Mouse (Mus musculus) NIH3T3 (cell line): ENCODE measurements at regions not wholly inside any gene's neighbourhood (a gene's known extent, or its start where the extent isn't known, plus 50 kb on each side); places are given as distances from the start of the nearest gene placed in this dataset.

Experiments used
- DNase-seq: peaks from one replicate; pipeline ENCODE4 v3.0.0-alpha.2; 2012; ENCODE audit warnings: low read depth

DNA sequence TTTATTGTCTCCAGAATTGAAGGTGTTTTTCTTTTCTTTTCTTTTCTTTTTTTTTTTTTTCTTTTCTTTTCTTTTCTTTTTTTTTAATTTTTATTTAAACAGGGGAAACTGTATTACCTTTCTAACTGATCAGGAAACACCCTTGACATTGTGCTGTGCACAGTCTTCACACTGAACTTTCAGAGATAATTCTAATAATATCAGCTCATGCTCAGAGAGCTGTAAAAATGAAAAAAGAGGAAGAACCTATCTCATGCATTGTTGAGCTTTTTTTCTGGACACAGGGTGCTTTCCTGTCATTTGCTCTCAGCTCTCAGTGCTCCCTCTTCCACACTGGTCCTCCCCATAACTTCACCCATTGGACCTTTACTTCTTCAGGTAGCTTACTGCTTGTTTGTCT is 201.0 kb upstream of the Camk1g start:
- no peak for DNase-seq

DNA sequence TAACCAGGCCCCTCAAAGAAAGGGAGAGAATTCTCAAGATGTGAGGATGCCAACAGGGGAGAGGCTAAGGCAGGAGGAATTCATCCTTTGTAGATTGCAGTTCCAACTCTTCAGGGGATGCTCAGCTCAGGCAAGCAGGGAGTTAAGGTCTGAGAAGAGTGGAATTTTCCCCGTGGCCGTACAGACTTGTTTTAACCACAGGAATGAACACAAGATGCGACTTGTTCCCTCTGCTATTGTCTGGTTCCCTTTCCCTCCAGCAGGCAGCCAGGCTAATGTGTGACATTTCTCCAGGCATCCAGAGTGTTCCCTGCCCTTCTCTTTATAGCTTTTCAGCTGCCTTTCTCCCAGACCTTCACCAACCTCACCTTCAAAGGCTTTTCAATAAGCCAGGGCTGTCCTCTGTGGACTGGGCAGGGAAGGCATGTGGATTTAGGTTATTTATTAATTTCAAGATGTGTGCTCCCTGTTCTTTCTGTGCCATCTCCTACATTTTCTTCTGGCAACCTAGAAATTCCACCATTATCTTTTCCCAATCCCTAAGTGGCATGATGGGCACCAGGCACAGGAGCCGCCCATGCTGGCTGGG is 198.6 kb upstream of the Camk1g start:
- DNase-seq: peak; percentile 49

DNA sequence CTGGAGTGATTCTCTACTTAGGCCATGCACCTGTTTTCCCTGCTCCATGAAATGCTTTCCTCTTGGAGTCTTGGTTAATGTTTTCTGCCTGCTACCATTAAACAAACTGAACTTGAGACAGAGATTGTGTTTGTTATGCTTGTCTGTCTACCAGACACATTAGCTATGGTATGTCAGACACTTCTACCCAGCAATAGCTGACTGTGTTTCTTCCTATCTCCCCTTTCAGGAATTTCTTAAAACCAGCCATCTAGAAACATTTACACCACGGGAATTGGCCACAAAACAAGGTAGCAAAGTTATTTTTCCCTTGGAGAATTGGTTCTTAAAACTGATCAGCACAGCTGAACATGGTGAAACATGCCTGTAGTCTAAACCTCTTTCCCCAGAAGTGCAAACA is 197.1 kb upstream of the Camk1g start:
- DNase-seq: no peak

DNA sequence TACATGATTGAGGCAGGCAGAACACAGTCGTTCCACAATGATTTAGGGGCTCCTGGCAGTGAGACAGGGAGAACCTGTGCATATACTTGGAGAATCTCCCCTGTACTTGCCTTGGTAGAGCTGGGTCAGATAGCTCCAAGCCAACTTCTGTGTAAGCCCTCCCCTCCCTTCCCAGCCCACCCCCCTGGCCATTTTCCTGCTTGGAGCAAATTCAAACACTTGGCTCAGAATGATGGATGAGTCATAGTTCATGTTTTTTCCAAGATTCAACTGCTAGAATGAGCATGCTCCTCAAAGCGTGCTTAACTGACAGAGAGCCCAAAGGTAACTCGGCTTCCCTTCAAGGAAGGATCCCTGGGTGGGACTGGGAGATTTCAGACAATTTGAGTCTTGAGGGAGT is 194.1 kb upstream of the Camk1g start:
- DNase-seq: peak; percentile 87

DNA sequence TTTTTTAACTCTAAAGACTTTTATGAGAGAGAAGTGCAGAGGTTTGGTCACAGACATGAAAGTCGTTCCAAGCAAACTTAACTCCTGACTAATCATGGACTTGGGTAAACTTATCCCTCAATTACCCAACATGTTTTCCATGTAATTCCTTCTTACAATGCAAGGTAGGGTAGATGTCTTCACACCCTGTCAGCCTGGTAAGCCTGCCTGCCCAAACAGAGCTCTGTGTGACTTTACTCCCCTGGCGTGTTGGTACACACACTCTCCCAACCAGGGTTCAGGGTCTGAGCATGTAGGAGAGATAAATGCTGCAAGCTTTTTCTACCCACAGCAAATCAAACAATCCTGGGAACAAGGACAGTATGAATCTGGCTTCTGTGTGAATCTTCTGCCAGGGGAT is 192.1 kb upstream of the Camk1g start:
- DNase-seq: no peak

DNA sequence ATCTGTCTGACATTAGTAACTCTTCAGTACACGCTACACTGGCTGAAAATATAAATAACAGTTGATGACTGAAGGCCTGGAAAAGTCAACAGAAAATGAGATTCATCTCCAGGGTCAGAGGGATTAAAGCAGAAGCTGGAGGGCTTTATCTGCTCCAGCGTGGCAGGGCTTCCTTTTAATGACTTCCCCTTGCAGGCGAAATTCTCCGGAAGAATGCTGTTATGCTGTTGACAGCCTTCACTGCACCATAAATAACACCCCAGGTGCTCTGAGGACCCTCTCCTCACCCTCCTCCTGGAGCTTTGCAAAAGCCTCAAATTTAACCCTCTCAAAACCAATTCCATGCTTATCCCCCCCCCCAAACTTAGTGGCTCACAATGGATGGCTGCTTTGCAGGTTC is 188.0 kb upstream of the Camk1g start:
- DNase-seq: no peak

DNA sequence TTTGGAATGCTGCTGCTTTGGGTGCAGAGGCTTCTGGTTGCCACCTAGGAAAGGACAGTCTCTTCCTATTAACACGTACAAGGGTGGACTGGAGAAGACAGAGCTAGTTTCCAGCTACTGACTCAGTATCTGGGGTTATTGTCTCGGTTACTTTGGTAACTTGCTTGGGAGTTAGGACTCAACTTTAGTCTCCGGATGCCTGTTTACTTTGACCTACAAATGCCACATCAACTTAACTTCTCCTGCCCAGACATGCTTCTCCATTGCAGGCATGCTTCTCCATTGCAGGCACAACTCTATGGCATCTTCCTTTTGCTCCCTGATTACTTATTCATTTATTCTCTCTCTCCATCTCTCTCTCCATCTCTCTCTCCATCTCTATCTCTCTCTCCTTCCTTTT is 184.6 kb upstream of the Camk1g start:
- no peak for DNase-seq

DNA sequence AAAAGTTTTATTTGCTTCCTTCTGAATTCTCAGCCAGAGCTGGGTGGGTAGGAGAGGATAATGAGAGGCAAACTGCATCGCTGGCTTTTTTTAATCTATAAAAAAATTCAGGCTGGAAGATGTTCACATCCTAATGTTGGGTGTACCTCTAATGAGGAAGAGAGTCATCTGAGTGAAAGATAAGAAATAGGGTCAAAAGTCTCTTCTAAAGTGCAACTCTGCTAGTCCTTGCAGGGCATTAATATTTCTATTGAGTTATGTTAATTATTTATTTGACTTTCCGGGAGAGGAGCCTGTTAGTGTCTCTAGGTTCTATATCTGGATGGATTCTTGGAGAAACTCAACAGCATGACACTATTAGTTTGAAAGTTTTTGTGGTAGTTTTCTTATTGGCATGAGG is 182.2 kb upstream of the Camk1g start:
- DNase-seq: no peak

DNA sequence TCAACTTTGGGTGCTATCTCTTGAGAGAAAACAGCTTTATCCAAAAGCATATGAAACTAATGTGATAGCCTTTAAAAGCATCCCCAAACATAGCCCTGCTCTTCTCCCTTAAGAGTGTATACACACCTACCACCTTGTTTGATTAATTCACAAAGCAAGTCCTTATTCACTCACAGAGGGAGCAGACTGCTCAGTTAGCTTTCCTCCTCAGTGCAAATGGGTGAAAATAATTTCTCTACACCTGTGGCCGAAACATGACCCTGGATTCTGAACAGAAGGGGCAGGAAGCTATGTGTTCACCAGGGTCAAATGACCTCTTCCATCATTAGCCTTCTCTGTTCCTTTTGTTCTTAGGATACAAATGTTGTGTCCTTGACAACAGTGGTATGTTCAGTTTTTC is 181.2 kb upstream of the Camk1g start:
- no peak for DNase-seq

DNA sequence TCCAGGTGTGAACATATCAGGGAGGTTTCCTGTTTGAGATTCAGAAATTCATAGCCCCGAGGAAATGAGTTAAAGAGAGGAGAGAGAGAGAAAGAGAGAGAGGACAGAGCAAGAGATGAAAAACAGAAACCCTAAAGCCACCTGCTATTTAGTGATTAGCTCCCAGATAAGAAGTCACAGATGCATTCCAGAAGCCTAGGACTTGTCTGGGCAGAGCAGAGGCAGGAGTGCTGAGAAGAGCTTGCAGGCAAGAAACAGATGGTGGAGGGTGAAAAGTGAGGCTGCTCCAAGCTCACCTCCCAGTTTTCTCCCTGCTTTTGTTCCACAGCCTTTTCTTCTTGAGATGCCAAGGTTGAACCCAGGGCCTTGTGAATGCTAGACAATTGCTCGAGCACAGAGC is 180.7 kb upstream of the Camk1g start:
- DNase-seq: no peak

DNA sequence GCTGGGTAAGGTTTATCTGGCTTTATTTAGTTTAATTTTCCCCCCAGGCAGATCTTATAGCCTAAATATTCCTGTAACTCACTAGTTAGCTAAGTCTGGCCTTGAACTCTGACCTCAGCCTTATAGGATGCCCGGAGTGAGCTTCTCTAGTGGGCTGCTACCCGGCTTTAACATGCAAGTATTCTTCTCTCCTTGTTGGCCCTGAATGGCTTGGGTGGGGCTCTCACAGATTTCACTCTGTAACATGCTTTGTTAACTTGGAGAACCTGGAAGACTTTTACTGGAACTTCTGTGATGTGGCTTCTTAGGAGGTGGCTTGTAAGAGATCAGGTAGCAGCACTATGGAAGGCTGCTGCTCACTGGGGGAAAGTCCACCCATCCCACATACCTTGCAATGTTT is 177.3 kb upstream of the Camk1g start:
- DNase-seq: no peak

DNA sequence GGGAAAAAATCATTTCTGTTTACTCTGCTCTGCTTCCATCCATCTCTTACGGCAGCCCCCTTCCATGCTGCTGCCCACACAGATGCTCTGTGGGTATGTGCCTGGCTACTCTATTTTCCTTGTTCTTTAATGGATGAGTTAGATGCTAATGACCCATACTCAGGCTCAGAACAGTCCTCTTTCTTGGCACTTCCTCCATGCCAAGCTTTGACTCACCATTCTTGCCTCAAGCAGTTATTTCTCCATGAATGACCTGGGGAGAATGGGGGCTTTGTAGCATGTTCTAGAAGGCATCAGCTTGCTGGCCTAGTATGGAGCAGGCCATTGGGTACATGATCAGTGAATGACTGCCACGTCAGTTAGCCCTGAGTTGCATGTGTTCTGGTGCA is 175.9 kb upstream of the Camk1g start:
- peak; percentile 68 for DNase-seq

DNA sequence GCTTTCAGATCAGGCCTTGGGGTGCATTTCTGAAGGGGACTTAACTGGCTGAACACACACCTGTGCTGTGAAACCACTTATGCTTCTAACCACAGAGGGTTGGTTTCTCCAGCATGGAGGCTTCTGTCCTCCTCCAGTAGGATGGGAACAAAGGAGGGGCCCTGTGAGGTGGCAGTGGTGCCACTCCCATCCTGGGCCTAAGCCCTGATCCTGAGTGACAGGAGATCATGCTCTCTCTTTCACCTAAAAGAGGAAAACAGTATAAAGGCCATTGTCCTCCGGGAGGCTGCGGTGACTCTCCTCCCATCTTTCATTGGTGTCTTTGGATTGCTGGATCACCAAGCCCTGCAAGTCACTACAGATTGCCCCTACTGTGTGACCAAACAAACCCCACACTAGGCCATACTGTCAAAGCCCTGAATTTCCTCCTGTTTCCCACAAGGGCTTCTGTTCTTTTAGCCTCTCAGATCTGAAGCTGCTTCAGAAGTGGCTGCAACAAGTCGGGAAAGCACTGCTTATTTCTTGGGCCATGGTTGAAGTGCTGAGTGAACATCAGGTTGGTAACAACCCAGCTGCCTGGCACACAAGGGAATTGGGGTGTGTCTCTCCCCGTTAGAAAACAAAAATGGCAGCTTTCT is 175.4 kb upstream of the Camk1g start:
- peak; percentile 55 for DNase-seq

DNA sequence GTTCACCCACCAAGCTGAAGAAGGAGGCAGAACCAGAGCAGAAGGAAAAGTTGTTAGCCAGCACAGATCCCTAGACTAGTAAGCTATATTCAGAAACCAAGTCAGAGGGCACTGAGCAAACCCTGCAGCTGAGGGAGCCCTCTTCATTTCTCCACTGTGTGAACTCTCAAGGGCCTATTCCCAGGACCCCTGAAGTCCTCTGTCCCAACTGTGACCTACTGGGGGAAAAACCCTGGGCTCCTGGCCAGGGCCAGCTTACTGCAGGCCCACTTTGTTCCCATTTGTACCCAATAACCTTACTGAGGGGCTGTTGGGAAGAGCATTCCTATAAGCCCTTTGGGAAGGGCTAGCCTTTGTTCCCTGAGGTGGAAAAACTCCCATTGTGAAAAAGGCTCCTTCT is 174.7 kb upstream of the Camk1g start:
- DNase-seq: no peak

DNA sequence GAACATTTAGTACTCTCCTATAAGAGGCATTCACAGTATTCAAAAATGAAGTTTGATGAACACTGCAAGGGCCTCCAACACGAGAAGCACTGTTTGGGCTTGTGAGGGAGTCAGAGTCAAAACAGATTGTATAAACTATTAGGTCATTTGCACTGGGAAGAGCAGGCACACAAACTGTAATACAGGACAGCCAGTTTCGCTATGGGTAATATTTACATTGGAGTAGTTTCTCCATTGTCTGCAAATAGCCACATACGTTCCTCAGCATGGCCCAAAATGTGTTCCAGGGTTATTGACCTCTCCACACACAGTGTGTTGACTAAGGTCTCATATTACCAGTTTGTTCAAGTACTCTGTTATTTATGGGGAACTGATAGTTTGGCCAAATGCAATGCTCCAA is 173.7 kb upstream of the Camk1g start:
- peak; percentile 52 for DNase-seq

DNA sequence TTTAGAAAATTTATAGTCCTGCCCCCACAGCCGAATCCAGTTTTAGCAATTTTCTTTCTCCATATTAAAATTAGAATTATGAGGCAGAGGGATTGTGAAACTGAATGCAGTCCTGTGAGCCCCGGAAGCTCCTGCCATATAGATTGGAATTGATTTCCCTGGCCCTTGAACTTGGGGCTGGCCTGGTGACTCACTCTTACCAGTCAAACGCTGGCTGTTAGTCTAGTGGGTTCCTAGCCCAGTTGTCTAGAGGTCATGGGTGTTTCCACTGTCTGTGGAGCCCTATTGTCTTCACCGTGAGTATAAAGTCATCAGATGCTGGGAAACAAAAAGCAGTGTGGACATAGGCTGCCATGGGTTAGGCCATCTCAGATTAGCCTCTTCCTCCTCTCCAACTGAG is 173.2 kb upstream of the Camk1g start:
- DNase-seq: peak; percentile 76

DNA sequence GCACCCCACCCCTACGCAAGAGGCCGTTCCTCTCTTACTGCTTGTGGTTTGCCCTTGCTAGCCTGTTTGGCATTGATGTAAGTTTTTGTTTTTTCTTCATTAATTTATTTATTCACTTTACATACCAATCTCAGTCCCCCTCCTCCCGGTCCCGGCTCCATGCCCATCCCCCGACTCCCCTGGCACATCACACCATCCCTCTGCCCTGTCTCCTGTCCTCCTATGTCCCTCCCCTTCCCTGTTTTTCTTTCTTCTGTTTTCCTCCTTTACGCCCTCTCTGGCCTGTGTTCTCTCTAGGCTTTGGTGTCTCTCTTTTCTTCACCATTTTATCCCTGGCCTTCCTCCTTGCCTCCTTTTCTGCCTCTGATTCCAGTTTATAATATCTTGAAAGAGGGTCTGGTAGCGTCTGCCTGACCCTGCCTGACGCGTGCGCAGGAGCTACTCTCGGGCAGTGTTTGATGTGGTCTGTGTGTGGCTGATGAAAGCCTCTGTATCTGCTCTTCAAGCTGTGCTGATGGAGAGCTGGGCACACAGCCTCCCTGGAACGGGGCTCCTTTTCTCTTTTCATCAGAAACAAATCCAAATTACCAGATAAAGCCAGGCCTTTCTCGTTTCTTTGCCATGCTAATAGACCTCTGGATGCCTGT is 172.0 kb upstream of the Camk1g start:
- DNase-seq: no peak

DNA sequence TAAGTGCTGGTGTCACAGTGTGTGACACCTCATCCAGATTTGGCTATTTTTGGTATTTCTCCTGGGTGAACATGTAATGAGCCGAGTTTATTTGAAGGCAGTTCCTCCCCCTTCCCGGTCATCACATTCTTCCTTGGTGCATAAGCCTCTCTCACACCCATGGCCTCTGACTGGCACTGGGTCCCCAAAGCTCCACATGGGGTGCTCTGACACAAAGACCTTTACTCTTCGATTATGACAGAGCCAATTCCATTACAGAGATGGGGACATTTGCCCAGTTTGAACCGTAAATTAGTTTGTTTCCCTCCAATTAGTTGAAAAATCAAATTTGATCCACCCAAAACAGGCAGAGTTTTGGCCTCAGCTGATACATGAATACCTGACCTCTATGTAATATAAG is 171.2 kb upstream of the Camk1g start:
- no peak for DNase-seq

DNA sequence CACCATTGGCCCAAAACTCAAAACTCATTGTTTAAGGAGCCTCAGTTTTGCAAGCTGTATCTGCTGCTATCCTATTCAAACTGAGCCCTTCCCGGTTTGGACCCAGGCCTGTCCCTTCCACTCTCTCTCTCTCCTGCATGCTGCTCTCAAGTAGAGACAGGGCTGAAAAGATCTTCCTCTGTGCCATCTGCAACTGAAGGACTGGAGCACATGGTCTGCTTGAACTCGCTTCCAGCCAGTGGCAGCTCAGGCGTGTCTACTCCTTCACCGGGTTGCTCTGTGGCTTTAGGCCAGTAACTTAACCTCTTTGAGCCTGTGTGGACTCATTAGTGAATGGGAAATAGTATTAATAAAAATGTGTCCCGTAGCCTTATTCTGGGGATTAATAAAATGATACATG is 170.4 kb upstream of the Camk1g start:
- DNase-seq: no peak

DNA sequence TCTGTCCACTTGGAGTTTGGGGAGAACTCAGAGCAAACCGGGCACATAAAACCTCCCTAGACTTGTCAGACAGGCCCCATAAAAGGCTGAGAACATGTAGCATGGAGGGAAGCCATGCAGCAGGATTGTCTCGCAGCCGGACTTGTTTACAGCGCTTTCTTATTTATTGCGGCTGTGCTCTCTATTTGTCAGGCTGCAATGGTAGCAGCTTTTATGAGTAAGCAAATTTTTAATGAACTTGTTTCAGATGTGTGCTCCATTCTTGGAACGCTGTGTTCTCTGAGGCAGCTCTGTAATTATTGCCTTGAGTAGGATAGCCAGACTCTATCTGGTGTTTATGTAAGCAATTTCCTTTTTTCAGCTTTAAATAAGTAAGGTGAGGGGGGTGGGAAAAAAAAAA is 169.2 kb upstream of the Camk1g start:
- no peak for DNase-seq

DNA sequence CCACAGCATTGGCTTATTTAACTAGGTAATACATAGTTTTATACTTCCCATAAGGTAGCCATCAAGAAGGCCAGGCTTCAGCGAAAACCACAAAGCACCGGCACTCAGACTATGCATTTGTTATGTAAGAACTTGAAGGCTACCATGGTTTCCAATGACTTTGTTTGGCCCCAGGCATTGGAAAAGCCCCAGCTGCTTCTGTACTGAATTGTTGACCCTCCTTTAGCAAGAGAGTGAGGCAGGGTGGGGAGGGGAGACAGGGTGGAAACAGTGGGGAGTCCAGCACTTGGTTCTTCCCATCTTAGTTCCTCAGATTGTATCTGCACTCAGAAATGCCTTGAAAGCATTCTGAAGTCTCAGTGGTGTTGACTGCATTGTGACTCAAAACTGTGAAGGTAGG is 168.3 kb upstream of the Camk1g start:
- peak; percentile 62 for DNase-seq

DNA sequence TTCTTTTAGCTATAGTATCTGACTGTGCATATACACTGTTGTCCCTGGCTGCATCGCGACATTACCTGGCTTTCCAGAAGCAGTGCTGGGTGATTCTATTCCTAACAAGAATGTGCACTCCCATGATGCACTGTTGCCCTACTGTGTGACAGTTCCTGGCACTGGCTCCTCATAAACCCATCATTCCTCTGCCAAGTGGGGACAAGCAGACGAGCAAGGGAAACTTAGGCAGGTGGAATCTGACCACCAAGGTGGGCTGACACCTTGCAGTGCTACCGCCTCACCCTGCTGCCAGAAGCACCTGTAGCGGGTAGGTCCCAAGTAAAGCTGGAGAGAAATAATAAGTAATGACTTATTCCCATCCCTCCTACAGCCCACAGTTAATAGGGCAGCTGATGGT is 167.5 kb upstream of the Camk1g start:
- DNase-seq: no peak

DNA sequence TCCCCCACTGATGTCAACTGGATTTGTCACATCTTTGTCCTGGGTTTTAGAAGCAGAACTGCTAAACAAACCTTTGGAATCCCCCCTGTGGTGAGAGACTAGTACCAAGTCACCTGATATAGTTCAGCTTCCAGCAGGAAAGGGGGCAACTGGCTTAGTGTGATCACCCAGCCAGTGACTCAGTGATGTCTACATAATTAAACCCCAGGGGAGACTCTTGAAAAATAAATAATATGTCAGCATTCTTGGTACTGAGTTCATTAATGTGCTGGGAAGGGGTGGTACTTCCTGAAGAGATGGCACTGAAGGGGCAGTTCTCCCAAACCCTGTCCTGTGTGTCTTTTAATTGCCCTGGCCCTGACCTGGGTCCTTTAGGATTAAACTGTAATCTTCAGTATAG is 166.5 kb upstream of the Camk1g start:
- DNase-seq: peak; percentile 46

DNA sequence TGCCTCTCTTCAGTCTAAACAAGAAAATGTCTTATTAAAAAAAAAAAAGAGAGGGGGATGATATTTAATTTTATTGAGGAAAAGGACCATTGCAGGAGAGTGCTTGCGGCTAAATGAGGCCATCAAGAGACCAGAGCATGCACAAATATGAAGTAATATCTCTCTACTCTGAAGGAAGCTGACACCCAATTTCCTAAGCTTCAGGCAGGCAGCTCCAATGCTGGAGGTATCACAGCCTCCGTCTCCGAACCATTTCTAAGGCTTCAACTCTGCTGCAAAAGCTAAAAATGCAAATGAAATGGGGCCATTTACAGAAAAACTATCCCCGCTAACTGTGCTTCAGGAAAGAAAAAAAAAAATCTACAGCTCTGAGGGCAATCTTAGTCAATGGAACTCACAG is 164.4 kb upstream of the Camk1g start:
- no peak for DNase-seq
